Mouse (Mus musculus): ENCODE results near the gene Inpp5k.

- no peak for TF ChIP-seq TCF3 (IDR thresholded peaks at IDR 0.05; ENCODE audit: insufficient read length, low read depth)
- TF ChIP-seq POLR2A (IDR thresholded peaks at IDR 0.05; ENCODE audit: insufficient read length, low read depth) = no peak
Measured at GRCm38 (mm10) chr11:75598004-75598403, 32.8 kb upstream of the Inpp5k start.
